Mouse (Mus musculus): ENCODE results near the gene Cpne5. TPM values are rescaled to one million over a fixed set of nuclear protein-coding genes. Genes with fewer than 3 reads are reported as not detected.
A peak's percentile ranks its signal among the peaks of the same experiment; 100 is the strongest.
"Not testable (repeated sequence)": the region's sequence is repeated elsewhere in the genome, so short reads cannot be mapped to it uniquely, and the experiment has no call there.

Cpne5 gene
- polyA plus RNA-seq, 1 experiment from 2014 or later = 18.9 TPM

DNA sequence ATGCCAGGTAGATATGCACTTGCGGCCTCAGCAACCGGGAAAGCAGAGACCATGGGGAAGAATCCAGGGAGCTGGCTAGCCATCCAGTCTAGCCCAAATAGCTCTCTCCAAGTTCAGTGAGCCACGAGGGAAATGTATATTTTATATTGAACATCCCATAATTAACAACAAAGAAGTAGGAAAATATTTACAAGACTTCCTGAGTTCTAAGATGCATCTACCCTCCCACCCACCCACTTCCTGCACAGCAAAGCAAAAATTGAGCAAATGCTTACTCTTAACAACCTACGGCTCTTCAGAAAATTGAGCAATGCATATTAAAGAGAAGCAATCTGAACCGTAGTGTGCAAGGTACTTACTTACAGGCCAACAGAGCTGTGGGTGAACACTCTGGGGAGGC lies 26.8 kb upstream of the Cpne5 start:
- peaks cover 14% of the 10 kb centered on the region for H3K36me3 ChIP-seq
- no peaks in the 10 kb centered on the region for H3K27me3 ChIP-seq
- ATAC-seq (ENCODE audit: low FRiP score) = no peak
- H3K27ac ChIP-seq = peak overlapping the region; percentile 95
- peak overlapping the region; percentile 72 for H3K4me2 ChIP-seq
- 88% methylated on average over 5 of the region's 5 CpGs for WGBS
- peak overlapping the region; percentile 74; the same call in 1 of the 2 replicates for H3K4me3 ChIP-seq
- no peaks in the 10 kb centered on the region for H3K9me3 ChIP-seq
- H3K4me1 ChIP-seq (replicated peaks) = peaks cover 52% of the 10 kb centered on the region
- H3K9ac ChIP-seq = peak overlapping the region; percentile 79

DNA sequence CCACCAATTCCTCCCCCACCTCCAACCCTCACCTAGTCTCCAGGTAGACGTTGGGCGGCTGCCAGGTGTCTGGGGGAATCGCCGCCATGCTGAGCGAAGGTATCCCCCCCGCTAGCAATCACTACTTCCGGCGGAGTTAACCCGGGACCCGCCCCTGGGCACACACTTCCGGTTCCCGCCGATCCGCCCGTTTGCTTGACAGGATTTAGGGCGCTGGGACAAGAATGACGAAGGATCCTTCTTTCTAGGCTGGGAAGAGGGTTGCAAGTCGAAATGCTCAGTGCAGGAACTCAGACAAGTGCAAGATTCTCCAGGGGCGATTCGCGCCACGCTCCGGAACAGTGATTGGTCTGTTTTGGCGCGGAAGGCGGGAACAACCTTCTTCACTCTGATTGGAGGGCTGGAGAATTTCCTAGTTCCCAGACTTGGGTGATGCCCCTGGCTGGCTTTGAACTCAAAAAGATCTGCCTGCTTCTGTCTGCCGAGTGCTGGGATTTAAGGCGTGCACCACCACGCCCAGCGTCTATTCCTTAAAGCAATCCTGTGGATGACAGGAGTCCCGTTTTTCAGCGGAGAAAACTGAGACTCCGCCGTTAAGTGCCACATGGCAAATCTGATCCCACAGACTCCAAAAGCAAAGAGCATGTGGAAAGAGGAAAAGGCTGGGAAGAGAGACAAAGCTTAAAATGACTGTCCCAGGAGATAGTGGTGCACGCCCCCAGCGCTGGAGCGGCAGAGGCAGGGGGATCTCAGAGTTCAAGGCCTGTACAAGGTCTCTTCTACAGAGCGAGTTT lies 26.1 kb upstream of the Cpne5 start, which contains the start of gene Ppil1:
TSS of gene Ppil1 (minus strand) at position 347 of the 794 bp plus-strand sequence.
- peaks cover 14% of the 10 kb centered on the region for H3K36me3 ChIP-seq
- peak; percentile 70 for ATAC-seq (ENCODE audit: low FRiP score)
- H3K9ac ChIP-seq = peak within 1 kb of the TSS; percentile 79
- H3K27me3 ChIP-seq = no peaks in the 10 kb centered on the region
- H3K9me3 ChIP-seq = no peaks in the 10 kb centered on the region
- WGBS = 8% methylated on average over 38 of the region's 38 CpGs
- H3K4me2 ChIP-seq = peak within 1 kb of the TSS; percentile 72
- peak within 1 kb of the TSS; percentile 74 for H3K4me3 ChIP-seq
- H3K4me1 ChIP-seq (replicated peaks) = peaks cover 51% of the 10 kb centered on the region
- H3K27ac ChIP-seq = peak within 1 kb of the TSS; percentile 95

DNA sequence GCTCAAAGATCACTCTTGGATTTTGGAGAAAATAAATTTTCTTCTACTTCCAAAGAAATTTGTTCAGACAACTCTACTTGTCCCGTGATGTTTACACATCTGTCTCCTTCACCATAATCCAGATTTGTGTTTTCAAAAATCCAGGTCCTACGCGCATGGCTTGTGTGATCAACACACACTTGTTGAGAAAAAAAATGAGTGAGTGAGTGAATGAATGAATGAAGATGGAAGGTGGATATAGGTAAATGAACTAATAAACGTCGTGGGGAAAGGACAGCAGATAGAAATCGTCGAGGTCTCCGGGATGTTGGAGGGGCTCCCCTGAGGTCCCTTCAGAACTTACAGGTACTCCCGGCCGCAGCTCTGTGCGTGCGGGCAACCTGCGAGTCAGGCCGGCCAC lies 25.4 kb upstream of the Cpne5 start:
- no peak; the same call in 1 of the 2 replicates for ATAC-seq (ENCODE audit: low FRiP score)
- H3K27me3 ChIP-seq = no peaks in the 10 kb centered on the region
- H3K27ac ChIP-seq = peak overlapping the region; percentile 95
- H3K36me3 ChIP-seq = peaks cover 17% of the 10 kb centered on the region
- peaks cover 51% of the 10 kb centered on the region for H3K4me1 ChIP-seq (replicated peaks)
- no peaks in the 10 kb centered on the region for H3K9me3 ChIP-seq
- peak overlapping the region; percentile 72 for H3K4me2 ChIP-seq
- peak overlapping the region; percentile 79 for H3K9ac ChIP-seq
- WGBS = under 1% methylated on average over 14 of the region's 14 CpGs
- peak overlapping the region; percentile 74 for H3K4me3 ChIP-seq

DNA sequence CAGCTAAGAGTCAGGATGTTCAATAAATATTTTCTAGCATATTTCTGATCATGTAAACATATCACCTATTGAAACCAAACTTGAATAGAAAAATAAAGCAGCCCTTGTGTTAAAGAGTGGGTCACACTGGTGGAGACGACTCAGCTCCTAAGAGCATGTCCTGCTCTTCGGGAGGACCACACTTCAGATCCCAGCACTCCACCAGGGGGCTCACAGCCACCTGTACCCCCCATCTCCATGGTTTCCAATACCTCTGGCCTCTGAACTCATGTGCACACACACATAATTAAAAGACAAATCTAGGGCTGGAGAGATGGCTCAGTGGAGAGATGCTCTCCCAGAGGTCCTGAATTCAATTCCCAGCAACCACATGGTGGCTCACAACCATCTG lies 24.3 kb upstream of the Cpne5 start:
- H3K27ac ChIP-seq = no peak overlapping the region
- peaks cover 44% of the 10 kb centered on the region for H3K4me1 ChIP-seq (replicated peaks)
- 58% methylated on average over 2 of the region's 2 CpGs for WGBS
- peak overlapping the region; percentile 72; the same call in 1 of the 2 replicates for H3K4me2 ChIP-seq
- peaks cover 28% of the 10 kb centered on the region for H3K36me3 ChIP-seq
- H3K9ac ChIP-seq = peak overlapping the region; percentile 63
- no peak overlapping the region for H3K4me3 ChIP-seq
- no peak for ATAC-seq (ENCODE audit: low FRiP score)
- no peaks in the 10 kb centered on the region for H3K9me3 ChIP-seq
- no peaks in the 10 kb centered on the region for H3K27me3 ChIP-seq

DNA sequence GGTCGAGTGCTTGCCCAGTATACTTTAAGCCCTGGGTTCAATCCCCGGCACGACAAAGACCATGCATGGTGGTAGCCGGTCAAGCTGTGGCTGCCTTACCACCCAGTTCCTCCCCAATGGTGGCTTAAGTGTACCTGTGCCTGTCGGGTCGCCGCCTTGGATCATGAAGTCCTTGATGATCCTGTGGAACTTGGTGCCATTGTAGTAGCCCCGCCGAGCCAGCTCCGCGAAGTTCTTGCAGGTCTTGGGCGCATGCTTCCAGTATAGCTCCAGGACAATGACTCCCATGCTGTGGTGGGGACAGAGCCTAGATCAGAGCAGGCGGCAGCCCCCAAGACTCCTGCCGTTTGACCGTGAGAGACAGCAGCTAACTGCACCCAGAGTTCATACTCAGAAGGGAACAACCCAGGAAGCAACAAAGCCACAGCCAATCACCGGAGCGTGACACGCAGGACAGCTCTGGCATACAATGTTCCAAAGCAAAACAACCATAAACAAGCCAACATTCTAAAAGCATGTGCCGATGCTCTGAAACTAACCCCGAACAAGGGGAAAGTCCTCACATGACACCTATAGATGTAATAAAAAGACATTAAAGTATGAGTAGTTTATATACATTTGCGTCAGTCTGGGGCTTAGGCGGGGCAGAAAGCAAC lies 23.8 kb upstream of the Cpne5 start:
- Histone ChIP-seq H3K27ac (no peak overlapping the region), H3K9me3 (no peaks in the 10 kb centered on the region), H3K9ac (0 out of 2 replicates have a peak overlapping the region, but pooled peaks have one; percentile 63), H3K4me3 (no peak overlapping the region), H3K4me1 (replicated peaks) (peaks cover 44% of the 10 kb centered on the region), H3K4me2 (no peak overlapping the region), H3K27me3 (no peaks in the 10 kb centered on the region), H3K36me3 (peaks cover 33% of the 10 kb centered on the region)
- ATAC-seq (ENCODE audit: low FRiP score) = no peak
- 91% methylated on average over 22 of the region's 22 CpGs for WGBS

DNA sequence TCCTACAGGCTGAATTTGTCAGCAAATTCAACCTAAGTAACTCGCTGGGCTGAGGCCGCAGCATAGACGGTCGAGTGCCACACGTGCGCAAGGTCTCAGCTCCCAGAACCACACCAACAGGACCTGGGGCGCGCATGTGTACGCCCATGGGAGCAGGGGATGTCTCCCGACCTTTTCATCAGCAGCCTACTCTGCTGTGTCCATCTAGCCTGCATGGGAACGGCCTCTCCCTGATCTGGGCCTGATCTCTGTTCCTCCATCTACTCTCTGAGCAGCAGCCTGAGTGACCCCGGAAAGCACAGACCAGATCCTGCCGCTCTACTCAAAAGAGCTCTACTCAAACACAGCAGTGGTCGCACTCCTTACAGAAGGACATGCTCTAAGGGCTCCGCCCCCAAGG lies 22.5 kb upstream of the Cpne5 start:
- Histone ChIP-seq H3K9me3 (no peaks in the 10 kb centered on the region), H3K4me1 (replicated peaks) (peaks cover 44% of the 10 kb centered on the region), H3K36me3 (peaks cover 41% of the 10 kb centered on the region), H3K27ac (no peak overlapping the region), H3K9ac (peak overlapping the region; percentile 39; the same call in 1 of the 2 replicates), H3K4me2 (no peak overlapping the region), H3K27me3 (no peaks in the 10 kb centered on the region), H3K4me3 (no peak overlapping the region)
- 86% methylated on average over 15 of the region's 15 CpGs for WGBS
- ATAC-seq (ENCODE audit: low FRiP score) = no peak

DNA sequence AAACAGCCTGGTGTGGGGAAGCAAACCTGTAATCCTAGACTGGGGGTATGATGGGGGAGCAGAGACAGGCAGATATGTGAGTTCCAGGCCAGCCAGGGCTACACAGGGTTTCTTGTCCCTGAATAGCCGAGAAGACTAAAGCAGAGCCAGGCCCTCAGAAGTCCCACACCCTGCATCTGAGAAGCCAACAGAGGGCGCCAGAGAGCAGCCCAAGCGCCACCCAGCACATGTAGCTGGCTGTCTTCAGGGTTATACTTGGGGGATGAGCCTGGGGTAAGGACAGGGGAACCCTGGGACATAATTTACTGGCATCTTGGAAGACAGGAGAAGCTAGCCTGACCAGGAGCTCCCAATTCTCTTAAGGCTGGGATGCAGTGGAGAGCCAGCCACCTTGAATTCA lies 21.5 kb upstream of the Cpne5 start:
- no peak overlapping the region for H3K4me2 ChIP-seq
- no peak; the same call in 1 of the 2 replicates for ATAC-seq (ENCODE audit: low FRiP score)
- WGBS = 4% methylated on average over 3 of the region's 3 CpGs
- H3K27ac ChIP-seq = no peak overlapping the region
- H3K4me3 ChIP-seq = no peak overlapping the region
- no peaks in the 10 kb centered on the region for H3K27me3 ChIP-seq
- no peaks in the 10 kb centered on the region for H3K9me3 ChIP-seq
- peak overlapping the region; percentile 19; the same call in 1 of the 2 replicates for H3K9ac ChIP-seq
- peaks cover 41% of the 10 kb centered on the region for H3K4me1 ChIP-seq (replicated peaks)
- H3K36me3 ChIP-seq = peaks cover 45% of the 10 kb centered on the region

DNA sequence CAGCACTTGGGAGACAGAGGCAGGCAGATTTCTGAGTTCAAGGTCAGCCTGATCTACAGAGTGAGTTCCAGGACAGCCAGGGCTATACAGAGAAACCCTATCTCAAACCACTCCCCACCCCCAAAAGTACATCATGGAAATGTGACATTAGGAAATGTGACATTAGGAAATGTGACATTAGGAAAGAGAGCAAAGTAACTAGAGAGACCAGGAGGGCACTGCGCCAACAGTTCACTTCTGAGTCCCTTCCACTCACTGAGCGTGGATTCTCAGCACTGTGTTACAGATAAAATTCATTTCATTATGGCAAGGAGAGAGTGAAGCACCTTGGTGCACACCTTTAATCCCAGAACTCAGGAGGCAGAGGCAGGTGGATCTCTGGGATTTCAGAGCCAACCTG lies 21.0 kb upstream of the Cpne5 start:
- no peaks in the 10 kb centered on the region for H3K9me3 ChIP-seq
- no peak overlapping the region for H3K4me3 ChIP-seq
- H3K36me3 ChIP-seq = peaks cover 51% of the 10 kb centered on the region
- 94% methylated on average over 2 of the region's 2 CpGs for WGBS
- H3K27ac ChIP-seq = no peak overlapping the region
- H3K4me2 ChIP-seq = no peak overlapping the region
- no peak overlapping the region for H3K9ac ChIP-seq
- H3K27me3 ChIP-seq = no peaks in the 10 kb centered on the region
- H3K4me1 ChIP-seq (replicated peaks) = peaks cover 37% of the 10 kb centered on the region
- ATAC-seq (ENCODE audit: low FRiP score) = no peak

DNA sequence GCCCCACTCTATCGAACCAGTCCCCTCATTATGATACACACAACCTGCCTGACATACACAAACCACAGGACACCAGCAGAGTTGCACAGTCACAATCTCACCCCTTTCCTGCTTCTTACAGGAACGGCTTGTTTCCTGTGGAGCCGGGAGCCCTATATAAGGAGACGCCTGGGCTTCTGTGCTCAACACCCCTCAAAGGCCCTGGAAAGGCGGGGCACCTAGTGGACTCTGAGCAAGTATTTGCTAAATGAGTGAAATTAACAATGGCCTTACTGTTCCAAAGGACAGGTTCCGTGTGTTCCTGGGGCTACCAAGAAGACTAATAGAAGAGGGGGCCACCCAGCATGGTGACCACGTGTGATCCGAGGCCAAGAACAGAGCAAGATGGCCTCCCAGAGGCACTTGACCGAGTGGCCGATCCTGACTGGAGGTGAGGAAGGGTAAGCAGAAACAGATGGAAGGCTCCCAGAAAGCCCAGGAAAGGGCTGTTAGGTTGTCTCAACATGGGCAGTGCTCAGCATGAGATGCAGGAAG lies 20.1 kb upstream of the Cpne5 start:
- no peaks in the 10 kb centered on the region for H3K9me3 ChIP-seq
- H3K4me2 ChIP-seq = no peak overlapping the region
- peaks cover 54% of the 10 kb centered on the region for H3K36me3 ChIP-seq
- 0 out of 2 replicates have a peak overlapping the region, but pooled peaks have one; percentile 12 for H3K27ac ChIP-seq
- peaks cover 34% of the 10 kb centered on the region for H3K4me1 ChIP-seq (replicated peaks)
- H3K9ac ChIP-seq = peak overlapping the region; percentile 3; the same call in 1 of the 2 replicates
- H3K27me3 ChIP-seq = no peaks in the 10 kb centered on the region
- WGBS = 83% methylated on average over 10 of the region's 10 CpGs
- H3K4me3 ChIP-seq = no peak overlapping the region
- ATAC-seq (ENCODE audit: low FRiP score) = no peak

DNA sequence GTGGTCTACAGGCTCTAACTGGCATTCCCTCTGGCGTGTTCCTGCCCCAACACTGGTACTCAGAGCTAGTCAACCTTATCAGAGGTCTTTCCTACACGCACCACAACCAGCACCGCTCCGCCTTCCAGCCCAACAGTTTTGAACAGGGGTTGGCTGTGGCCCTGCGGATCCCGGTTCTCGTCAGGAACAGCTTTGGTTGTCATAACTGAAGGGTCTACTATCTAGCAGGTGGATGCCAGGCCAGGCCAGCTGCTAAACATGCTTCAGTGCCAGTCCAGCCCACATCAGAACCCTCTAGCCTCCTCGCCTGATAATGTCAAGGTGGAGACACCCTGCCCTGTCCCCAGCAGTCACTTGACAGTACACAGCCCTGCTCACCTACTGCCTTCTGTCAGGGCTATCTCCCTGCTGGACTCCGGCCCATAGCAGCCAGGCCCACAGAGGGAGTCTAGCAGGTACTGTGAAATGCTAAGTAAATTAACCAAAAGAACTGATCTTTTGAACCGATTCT lies 19.1 kb upstream of the Cpne5 start:
- Histone ChIP-seq H3K27me3 (no peaks in the 10 kb centered on the region), H3K9me3 (no peaks in the 10 kb centered on the region), H3K4me3 (no peak overlapping the region), H3K36me3 (peaks cover 59% of the 10 kb centered on the region), H3K4me1 (replicated peaks) (peaks cover 29% of the 10 kb centered on the region), H3K4me2 (no peak overlapping the region), H3K27ac (no peak overlapping the region), H3K9ac (0 out of 2 replicates have a peak overlapping the region, but pooled peaks have one; percentile 21)
- WGBS = 97% methylated on average over 10 of the region's 10 CpGs
- ATAC-seq (ENCODE audit: low FRiP score) = no peak

DNA sequence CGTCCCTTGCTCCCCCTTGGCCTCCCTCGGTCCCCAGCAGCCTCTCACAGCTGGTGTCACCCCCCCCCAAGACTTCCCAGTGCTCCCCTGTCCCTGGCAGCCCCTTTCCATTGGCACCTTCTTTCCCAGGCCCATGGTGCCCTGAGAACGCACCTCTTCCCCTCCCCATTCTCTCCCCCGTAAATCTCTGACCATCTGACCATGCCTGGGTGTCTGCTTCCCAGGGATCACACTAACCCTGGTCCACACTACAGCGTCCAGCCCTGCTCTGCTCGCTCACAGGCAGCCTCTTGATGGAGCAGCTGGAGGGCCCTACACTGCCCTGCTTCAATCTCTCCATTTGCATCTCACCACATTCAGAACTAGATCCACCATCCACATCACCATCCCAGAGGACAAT lies 18.5 kb upstream of the Cpne5 start:
- no peak for ATAC-seq (ENCODE audit: low FRiP score)
- Histone ChIP-seq H3K9me3 (no peaks in the 10 kb centered on the region), H3K27me3 (no peaks in the 10 kb centered on the region), H3K4me2 (no peak overlapping the region), H3K36me3 (peaks cover 63% of the 10 kb centered on the region), H3K27ac (no peak overlapping the region), H3K4me3 (no peak overlapping the region), H3K9ac (no peak overlapping the region), H3K4me1 (replicated peaks) (peaks cover 29% of the 10 kb centered on the region)
- 83% methylated on average over 6 of the region's 6 CpGs for WGBS

DNA sequence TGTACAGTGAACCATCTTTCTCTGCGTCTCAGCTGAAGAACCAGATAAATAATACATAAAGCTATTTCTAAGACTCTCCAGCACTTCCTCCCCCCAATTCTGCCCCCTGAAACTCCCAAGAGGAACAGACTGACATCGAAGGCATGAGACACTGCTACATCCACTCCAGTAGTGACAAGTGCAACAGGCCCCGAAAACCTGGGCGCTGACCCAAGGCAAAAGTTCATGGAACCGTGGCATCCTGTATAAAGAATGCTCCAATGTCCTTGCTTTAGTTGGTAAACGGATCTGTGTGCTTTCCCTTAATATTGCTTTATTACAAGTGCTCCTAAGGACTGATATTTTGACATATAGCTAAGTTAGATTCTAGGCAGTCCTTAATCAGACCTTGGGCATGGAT lies 16.8 kb upstream of the Cpne5 start:
- not testable (repeated sequence) for H3K4me3 ChIP-seq
- 90% methylated on average over 6 of the region's 6 CpGs for WGBS

More for the DNA sequence above, 16.8 kb upstream of the Cpne5 start:
- not testable (repeated sequence) for ATAC-seq (ENCODE audit: low FRiP score); H3K9ac ChIP-seq; H3K27ac ChIP-seq; H3K27me3 ChIP-seq; H3K9me3 ChIP-seq; H3K4me2 ChIP-seq
- H3K4me1 ChIP-seq (replicated peaks) = peaks cover 23% of the 10 kb centered on the region
- H3K36me3 ChIP-seq = peaks cover 67% of the 10 kb centered on the region
